Mouse (Mus musculus) testis, adult 2 months (tissue): Measurements from ENCODE around the gene Opn4. TPM values are rescaled to one million over a fixed set of nuclear protein-coding genes. Genes with fewer than 3 reads are reported as not detected.

Source experiments
- H3K27ac ChIP-seq: fragments of 200-500 bp; 2 replicates; pipeline ENCODE4 v1.5.1; 2012; ENCODE audit warnings: low read depth, low read length; ENCODE audit not compliant: control insufficient read depth, insufficient read depth
- H3K27me3 ChIP-seq: fragments of 200-500 bp; 2 replicates; pipeline ENCODE4 v1.6.1; 2012; ENCODE audit warnings: mild to moderate bottlenecking, low read length, moderate library complexity; ENCODE audit not compliant: control insufficient read depth, insufficient read depth
- H3K36me3 ChIP-seq: fragments of 200-500 bp; 2 replicates; pipeline ENCODE4 v1.6.1; 2012; ENCODE audit warnings: mild to moderate bottlenecking, low read length; ENCODE audit not compliant: control insufficient read depth, insufficient read depth
- H3K4me1 ChIP-seq: fragments of 200-500 bp; 2 replicates; pipeline ENCODE4 v1.6.1; 2012; ENCODE audit warnings: low read length; ENCODE audit not compliant: control insufficient read depth, insufficient read depth
- H3K4me3 ChIP-seq: fragments of 200-500 bp; 2 replicates; pipeline ENCODE4 v1.5.1; 2012; ENCODE audit warnings: low read depth, mild to moderate bottlenecking, low read length, moderate library complexity, mixed read lengths; ENCODE audit not compliant: control insufficient read depth
- CTCF ChIP-seq: fragments of 200-500 bp; IDR thresholded peaks from 2 replicates; pipeline ENCODE4 v1.5.1; 2012; ENCODE audit warnings: low read depth, mild to moderate bottlenecking, inconsistent platforms, low read length, moderate library complexity; ENCODE audit not compliant: control insufficient read depth, insufficient read depth, insufficient replicate concordance
- POLR2A ChIP-seq: fragments of 200-500 bp; IDR thresholded peaks from 2 replicates; pipeline ENCODE4 v1.6.1; 2012; ENCODE audit warnings: low read depth, mild to moderate bottlenecking, inconsistent platforms, low read length, moderate library complexity; ENCODE audit not compliant: control insufficient read depth
- polyA plus RNA-seq: library from polyadenylated mRNA; depleted of rRNA; stranded (reverse); fragments of >200 nt; gene quantifications from 2 replicates; pipeline ENCODE4 v1.2.3, GENCODE M21; 2012

Opn4 gene
- polyA plus RNA-seq, 1 experiment, result 0.26 TPM

DNA sequence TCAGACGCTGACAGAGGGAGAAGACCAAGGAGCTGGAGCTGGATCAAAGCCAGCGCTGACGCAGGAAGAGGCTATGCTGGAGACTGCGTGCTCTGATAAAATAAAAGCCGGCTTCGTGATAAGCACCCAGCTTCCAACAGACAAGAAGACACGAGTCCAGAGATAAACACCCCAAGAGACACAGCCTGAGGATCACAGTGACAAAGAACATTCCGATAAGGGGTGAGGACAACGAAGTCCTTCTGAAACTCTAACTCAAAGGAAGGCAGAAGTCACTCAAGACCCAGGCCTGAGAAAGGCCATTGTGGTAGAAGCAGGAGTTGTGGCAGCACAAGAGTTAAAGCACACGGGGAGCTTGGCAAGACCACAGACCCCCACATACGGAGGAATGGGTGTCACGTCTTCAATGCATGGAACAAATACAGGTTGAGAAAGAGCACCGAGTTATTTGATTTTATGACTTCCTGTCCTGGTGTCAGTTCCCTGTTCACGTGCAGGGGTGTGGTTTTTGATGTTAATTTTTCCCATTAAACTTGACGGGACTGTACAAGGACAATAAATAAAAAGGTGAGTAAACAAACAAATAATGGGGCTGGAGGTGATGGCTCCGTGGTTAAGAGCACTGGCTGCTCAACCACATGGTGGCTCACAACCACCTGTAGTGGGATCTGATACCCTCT is 23.7 kb upstream of the Opn4 start:
- Histone ChIP-seq H3K4me1 (no peaks in the 10 kb centered on the region), H3K4me3 (no peak overlapping the region), H3K36me3 (no peaks in the 10 kb centered on the region), H3K27me3 (no peaks in the 10 kb centered on the region), H3K27ac (no peak overlapping the region)
- TF ChIP-seq POLR2A, result no peak
- TF ChIP-seq CTCF, result no peak

DNA sequence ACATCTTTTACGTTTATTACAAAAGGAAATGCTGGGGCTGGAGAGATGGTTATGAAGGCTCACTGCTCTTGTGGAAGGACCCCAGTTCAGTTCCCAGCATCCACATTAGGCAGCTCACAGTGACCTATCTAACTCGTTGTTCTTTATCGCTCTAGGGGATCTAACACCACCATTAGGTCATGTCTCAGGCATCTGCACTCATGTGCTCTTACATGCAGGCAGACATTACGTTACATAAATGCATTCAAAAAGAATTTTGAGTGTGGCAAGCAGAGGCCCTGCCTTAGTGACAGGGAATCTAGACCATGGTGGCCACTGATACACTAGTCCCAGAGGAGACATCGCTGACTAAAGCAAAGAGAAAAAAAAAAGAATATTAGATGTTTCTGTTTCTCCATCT is 23.1 kb upstream of the Opn4 start:
- no peaks in the 10 kb centered on the region for H3K36me3 ChIP-seq
- H3K4me3 ChIP-seq, result no peak overlapping the region
- no peaks in the 10 kb centered on the region for H3K4me1 ChIP-seq
- TF ChIP-seq POLR2A (no peak), CTCF (no peak)
- H3K27me3 ChIP-seq, result no peaks in the 10 kb centered on the region
- peak overlapping the region; percentile 61 for H3K27ac ChIP-seq

DNA sequence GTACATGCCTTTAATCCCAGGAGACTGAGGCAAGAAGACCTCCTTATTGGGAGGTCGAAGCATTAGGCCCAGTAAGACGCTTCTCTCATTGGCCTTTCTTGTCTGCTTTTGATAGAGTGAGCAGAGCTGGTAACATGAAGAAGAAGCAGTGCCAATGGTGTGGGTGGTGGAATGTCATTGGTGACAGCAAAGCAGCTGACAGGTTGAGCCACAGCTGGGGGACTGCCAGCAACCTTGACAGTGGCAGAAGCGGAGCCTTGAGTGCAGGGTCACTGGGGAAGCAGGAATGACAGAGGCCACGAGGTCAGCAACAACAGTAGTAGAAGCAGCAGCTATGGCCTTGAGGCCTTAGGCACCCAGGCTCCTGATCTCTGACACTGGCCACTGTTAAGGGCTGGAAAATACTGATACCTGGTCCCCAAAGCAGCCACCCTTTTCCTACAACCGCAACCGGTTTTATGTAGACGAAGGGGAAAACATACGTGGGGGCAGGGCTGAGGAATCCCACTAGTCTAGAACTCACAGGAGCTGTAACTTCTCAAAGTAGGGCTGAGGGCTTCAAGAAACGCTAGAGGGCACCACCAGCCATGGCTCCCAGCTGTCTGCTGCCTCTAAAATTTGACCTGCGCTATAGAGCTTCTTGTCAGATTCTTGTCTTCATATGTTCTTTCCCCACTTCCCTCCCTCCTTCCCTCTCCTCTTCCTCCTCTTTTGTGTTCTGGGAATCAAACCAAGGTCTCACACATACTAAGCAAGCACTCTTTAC is 20.9 kb upstream of the Opn4 start:
- Histone ChIP-seq H3K36me3 (no peaks in the 10 kb centered on the region), H3K4me1 (peaks cover 2% of the 10 kb centered on the region; the same call in 1 of the 2 replicates), H3K27me3 (no peaks in the 10 kb centered on the region), H3K27ac (no peak overlapping the region), H3K4me3 (no peak overlapping the region)
- peak; percentile 30; the same call in 1 of the 2 replicates for TF ChIP-seq CTCF
- no peak for TF ChIP-seq POLR2A

DNA sequence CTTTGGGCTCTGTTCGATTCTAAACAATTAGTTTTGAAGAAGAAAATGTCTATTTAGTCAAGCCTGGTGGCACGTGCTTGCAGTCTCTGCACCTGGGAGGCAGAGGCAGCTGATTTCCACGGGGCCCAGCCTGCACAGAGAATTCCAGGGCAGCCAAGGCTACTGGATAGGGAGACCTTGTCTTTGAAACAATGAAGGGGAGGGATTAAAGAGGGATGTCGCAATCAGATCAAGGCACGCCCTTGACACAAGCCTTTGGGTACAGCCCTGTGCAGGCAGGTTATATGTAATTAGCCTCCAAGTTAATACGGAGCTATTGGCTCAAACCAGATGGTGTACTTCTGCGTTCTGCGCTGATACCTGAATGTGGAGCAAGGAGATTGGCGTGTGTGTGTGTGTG is 18.9 kb upstream of the Opn4 start:
- Histone ChIP-seq H3K27me3 (no peaks in the 10 kb centered on the region), H3K4me3 (no peak overlapping the region), H3K27ac (no peak overlapping the region), H3K36me3 (no peaks in the 10 kb centered on the region), H3K4me1 (peaks cover 4% of the 10 kb centered on the region)
- no peak for TF ChIP-seq POLR2A
- no peak for TF ChIP-seq CTCF

DNA sequence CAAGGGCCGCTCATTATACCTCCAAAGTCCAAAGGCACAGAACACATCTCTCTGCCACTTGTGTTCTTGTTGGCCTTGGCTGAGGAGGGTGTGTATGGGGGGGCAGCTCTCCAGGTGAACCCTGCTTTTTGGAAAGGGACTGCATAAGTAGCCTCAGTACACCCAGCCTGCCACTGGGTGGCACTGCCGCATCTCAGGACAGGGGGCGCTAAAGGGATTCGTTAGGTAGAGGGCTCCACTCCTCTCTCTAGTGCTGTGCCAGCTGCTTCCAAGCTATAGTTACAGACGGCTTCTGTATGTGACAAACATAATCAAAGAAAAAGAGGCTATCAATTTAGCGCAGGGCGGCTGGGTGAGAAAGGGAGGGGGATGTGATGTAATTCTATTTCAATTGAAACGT is 16.9 kb upstream of the Opn4 start:
- TF ChIP-seq CTCF (peak; percentile 85), POLR2A (no peak)
- Histone ChIP-seq H3K36me3 (no peaks in the 10 kb centered on the region), H3K4me3 (no peak overlapping the region), H3K27ac (no peak overlapping the region), H3K27me3 (no peaks in the 10 kb centered on the region), H3K4me1 (peaks cover 4% of the 10 kb centered on the region)

DNA sequence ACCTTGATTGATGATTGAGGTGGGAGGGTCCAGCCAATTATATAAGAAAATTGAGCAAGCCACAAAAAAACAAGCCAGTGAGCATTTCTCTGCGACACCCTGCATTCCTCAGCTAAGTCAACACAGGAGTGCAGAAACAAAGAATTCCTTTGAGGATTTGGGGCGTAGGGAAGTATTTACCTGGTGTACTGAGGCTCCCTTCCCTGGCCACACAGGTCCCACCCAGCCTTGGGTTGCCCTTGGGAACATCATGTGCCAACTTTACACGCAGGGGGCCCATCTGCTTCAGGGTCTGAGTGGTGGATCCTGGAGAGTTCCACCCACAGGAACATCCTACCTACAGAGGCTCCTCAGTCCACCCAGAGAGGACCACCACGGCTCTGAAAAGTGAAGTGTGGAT is 15.7 kb upstream of the Opn4 start:
- no peak overlapping the region for H3K27ac ChIP-seq
- TF ChIP-seq POLR2A (no peak), CTCF (no peak)
- H3K4me3 ChIP-seq, result no peak overlapping the region
- no peaks in the 10 kb centered on the region for H3K27me3 ChIP-seq
- H3K36me3 ChIP-seq, result no peaks in the 10 kb centered on the region
- peaks cover 4% of the 10 kb centered on the region for H3K4me1 ChIP-seq

DNA sequence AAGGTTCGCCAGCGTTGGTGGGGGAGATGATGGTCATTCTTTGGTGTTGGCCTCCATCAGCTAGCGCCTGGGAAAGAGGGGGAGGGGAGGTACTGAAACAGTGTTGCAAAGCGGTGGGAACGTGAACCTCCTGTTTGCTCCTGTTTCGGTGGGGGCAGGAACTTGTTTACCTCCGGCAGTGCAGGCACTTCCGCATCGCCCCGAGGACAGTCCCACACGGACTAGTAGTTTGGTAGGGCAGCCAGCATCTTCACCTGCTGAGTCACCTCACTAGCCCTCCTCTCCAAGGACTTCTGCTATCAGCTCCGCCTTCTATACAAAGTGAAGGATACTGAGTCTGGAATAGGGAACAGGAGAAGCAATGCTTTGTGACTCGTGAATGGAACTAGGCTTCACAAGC is 15.1 kb upstream of the Opn4 start:
- no peaks in the 10 kb centered on the region for H3K36me3 ChIP-seq
- H3K27ac ChIP-seq, result no peak overlapping the region
- H3K4me1 ChIP-seq, result peaks cover 4% of the 10 kb centered on the region
- H3K27me3 ChIP-seq, result no peaks in the 10 kb centered on the region
- H3K4me3 ChIP-seq, result peak overlapping the region; percentile 50
- TF ChIP-seq POLR2A (no peak), CTCF (no peak)
